Mouse (Mus musculus) gonadal fat pad, adult 2 months (tissue): ENCODE data around the gene Defb11. TPM values are rescaled to one million over a fixed set of nuclear protein-coding genes. Genes with fewer than 3 reads are reported as not detected.
"Not testable (repeated sequence)": the region's sequence is repeated elsewhere in the genome, so short reads cannot be mapped to it uniquely, and the experiment has no call there.

Source experiments
- DNase-seq: peaks from one replicate; pipeline ENCODE4 v3.0.0-alpha.2; 2012; ENCODE audit warnings: low read depth
- polyA plus RNA-seq: library from polyadenylated mRNA; depleted of rRNA; stranded (reverse); fragments of >200 nt; gene quantifications from 2 replicates; pipeline ENCODE4 v1.2.3, GENCODE M21; 2012; rRNA removed

The Defb11 gene
- polyA plus RNA-seq = 49.7 and 259 TPM in 2 replicates

DNA sequence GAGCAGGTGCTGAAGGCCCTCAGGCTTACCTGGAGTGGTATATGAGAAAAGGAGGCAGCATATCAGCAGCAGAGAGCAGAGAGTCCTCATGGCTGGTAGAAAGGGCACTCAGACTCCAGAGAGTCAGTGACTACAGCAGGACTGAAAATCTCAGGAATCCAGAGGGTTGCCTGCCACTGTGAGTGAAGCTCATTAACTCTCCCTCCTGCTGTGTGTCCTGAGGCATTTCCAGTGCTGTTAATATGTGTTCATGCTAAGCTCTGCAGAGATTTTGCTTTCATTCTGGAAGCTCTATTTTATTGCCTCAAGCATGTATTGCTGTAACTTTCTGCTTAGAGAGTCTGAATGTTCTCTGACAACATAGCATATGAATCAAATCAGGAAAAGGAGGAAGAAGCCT lies at the start of gene Defb11:
Gene Defb11 (minus strand): TSS at position 123 of the 400 bp plus-strand sequence.
- DNase-seq = not testable (repeated sequence)

GRCm38 (mm10) chr8:21955321-21955720 lies 49.1 kb upstream of the Defb11 start:
- no peak for DNase-seq

DNA sequence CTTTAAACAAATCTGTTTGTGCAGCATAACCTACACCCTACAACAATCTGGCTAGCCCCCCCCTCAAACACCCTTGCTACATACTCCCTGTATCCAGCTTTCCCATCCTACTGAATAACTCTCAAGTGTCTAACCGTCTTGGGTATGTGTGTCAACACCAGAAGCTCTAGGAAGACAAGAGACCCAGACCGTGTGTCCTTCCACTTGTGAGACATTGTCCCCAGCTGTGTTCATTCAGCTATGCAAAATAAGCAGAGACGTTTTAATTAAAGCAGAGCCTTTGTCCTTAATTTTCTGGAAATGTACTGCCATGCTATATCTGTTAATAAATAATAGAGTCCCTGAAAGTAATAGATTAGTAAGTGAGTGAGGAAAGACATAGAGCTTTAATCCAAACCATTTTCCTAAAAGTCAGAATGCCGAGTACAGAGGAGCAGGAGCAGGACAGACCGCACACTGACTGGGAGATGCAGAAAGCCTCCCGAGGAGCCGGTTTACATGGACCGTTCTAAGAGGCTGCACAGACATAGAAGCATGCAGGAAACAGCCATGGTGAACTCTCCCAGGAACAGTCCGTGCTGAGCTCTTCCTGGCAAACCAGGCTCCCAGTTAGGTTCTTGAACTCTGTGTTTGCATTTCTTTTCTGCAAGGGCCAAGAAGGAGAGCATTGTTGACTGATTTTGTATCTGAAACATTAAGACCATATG lies 41.3 kb upstream of the Defb11 start:
- DNase-seq = no peak

DNA sequence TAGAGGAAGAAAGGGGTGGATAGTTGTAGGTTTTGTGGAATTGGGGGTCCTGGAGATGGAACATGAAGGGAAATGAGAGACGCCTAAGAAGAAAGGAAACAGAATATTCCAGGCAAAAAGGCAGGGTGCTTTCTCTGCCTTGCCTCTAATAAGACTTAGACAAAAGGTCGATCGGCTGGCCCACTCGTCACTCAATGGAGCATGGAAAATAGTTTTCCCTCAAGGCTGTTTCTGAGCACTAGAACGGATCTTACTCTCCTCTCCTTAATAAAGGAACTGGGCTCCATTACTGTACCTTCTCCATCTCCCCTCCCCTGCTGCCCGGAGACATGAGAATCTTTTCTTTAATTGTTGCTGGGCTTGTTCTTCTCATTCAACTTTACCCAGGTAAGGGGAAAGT lies 40.2 kb upstream of the Defb11 start, which contains the start of gene Defb13:
Gene Defb13 (plus strand): TSS at position 301 of the 400 bp plus-strand sequence.
- no peak for DNase-seq

DNA sequence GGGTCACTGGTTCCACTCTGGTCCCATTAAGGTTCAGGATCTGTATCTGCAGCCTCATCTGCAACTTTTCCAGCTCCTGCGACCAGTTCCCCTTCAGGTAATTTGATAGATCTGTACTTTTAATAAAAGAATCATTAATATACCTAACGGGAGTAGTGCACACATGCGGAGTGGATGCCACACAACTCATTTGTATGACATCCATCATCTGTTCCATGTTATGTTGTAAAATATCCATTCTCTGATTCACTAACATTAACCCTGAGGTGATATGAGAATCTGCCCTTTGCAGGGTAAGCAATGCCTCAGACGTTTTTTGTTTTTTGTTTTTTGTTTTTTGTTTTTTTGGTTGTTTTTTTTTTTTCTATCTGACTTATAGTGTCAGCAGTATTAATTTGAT lies 31.8 kb upstream of the Defb11 start, which contains the start of gene Defb35:
Gene Defb35 (plus strand): TSS at position 301 of the 400 bp plus-strand sequence.
- DNase-seq = not testable (repeated sequence)

DNA sequence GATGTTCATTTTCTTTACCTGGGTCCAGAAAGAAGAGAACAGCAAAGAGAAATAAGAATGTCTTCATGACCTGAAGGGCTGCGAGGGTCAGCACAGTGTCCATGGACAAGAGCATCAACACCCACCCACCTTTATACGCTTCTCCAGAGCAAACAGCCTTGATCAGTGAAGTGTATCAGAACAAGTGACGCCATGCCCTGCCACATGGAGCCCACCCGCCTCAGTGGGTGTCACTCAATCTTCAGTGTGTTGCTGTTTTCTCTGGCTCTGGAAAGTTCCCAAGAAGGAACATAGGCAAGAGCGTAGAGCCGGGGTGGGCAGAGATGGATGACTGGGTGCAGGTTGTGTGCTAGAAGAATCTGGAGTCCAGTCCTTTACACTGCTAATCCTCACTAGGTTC lies 26.4 kb upstream of the Defb11 start, which contains the start of gene Defb15:
Gene Defb15 (minus strand): TSS at position 101 of the 400 bp plus-strand sequence.
- DNase-seq = no peak

- DNase-seq = not testable (repeated sequence)
These were observed 24.5 kb upstream of the Defb11 start for GRCm38 (mm10) chr8:21930754-21931153.

GRCm38 (mm10) chr8:21915625-21916024 lies 9.4 kb upstream of the Defb11 start:
- DNase-seq = no peak

DNA sequence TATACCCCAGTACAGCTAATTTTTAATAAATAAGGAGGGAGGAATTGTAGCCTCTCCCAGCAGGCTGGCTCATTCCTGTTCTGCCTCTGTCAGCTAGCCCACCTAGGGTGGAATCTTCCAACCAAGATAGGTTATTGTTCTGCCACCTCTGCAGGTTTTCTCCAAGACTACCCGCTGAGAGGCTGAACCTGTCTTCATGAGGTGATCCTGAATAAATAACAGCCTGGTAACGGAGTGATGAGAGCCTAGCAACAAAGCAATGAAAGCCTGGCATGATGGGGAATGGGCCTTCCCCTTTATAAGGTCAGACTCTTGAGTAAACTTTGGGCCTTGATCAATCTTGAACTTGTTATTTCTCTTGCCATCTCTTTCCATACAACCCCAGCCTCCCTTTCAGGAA lies 6.3 kb upstream of the Defb11 start:
- DNase-seq = no peak

GRCm38 (mm10) chr8:21911931-21912330 lies 5.7 kb upstream of the Defb11 start:
- DNase-seq = no peak

- DNase-seq = not testable (repeated sequence)
These were observed 20.9 kb downstream of the Defb11 start, which contains the start of gene Defb9 for GRCm38 (mm10) chr8:21885321-21885720. Defb9 (minus strand) TSS chr8:21885421.

- not testable (repeated sequence) for DNase-seq
These were observed 47.6 kb downstream of the Defb11 start, which contains the start of gene Defb10 for GRCm38 (mm10) chr8:21858586-21858985. Defb10 (plus strand) TSS chr8:21858901.

Other genes starting within 250 kb of the Defb11 start
- not detected in 2 replicates for gene Defa34, start 240.6 kb downstream of the Defb11 start, polyA plus RNA-seq
- 0.34 and 0.41 TPM in 2 replicates for gene AY761184, start 202.8 kb downstream of the Defb11 start, polyA plus RNA-seq
- not detected in 2 replicates for gene Defa24, start 171.9 kb downstream of the Defb11 start, polyA plus RNA-seq
- gene Defb50, start 82.9 kb downstream of the Defb11 start, polyA plus RNA-seq = 0.93 TPM in 1 of 2 replicates, not detected in the other
- 39.8 and 171 TPM in 2 replicates for gene Defb2, start 66.5 kb downstream of the Defb11 start, polyA plus RNA-seq
- 9.6 and 34.1 TPM in 2 replicates for gene Defb10, start 47.5 kb downstream of the Defb11 start, polyA plus RNA-seq
- gene Defb9, start 21.0 kb downstream of the Defb11 start, polyA plus RNA-seq = 21.6 TPM in 1 of 2 replicates, not detected in the other
- gene Defb15, start 26.3 kb upstream of the Defb11 start, polyA plus RNA-seq = 377 and 400 TPM in 2 replicates
- gene Defb35, start 31.9 kb upstream of the Defb11 start, polyA plus RNA-seq = not detected in 2 replicates
- 5.3 and 6.6 TPM in 2 replicates for gene Defb13, start 40.4 kb upstream of the Defb11 start, polyA plus RNA-seq
- 0.14 and 0.20 TPM in 2 replicates for gene Fam90a1a, start 52.3 kb upstream of the Defb11 start, polyA plus RNA-seq
- 0.23 TPM in 1 of 2 replicates, not detected in the other for gene Ccdc70, start 63.4 kb upstream of the Defb11 start, polyA plus RNA-seq
- gene Atp7b, start 153.9 kb upstream of the Defb11 start, polyA plus RNA-seq = 0.09 and 0.18 TPM in 2 replicates
- gene Alg11, start 154.3 kb upstream of the Defb11 start, polyA plus RNA-seq = 6.8 and 8.6 TPM in 2 replicates
- 0.30 and 0.84 TPM in 2 replicates for gene Nek5, start 218.6 kb upstream of the Defb11 start, polyA plus RNA-seq